In genomic region chr2:58094818-58095217, GRCm38 (mm10) we compare ENCODE assay signal across 23 mouse cellular contexts. TPM values are rescaled to one million over a fixed set of nuclear protein-coding genes. Genes with fewer than 3 reads are reported as not detected.
"Had no signal": no experiment of that assay in that cellular context is flagged by ENCODE, and none has a peak within 500 bp of the region (broad histone marks: within the 10 kb centered on the region; RNA-seq: fewer than 3 reads in every experiment).

No protein-coding gene starts in this region.

- H3K27me3 ChIP-seq: limb, embryonic 13.5 days; liver, embryonic 12.5 days; liver, embryonic 15.5 days; lung, embryonic 15.5 days; neural tube, embryonic 12.5 days; neural tube, embryonic 15.5 days; stomach, embryonic 15.5 days had no signal

- H3K36me3 ChIP-seq: limb, embryonic 13.5 days; liver, embryonic 12.5 days; liver, embryonic 15.5 days; lung, embryonic 15.5 days; neural tube, embryonic 12.5 days; neural tube, embryonic 15.5 days; stomach, embryonic 15.5 days had no signal

- H3K27ac ChIP-seq: kidney, postnatal 0 days; limb, embryonic 13.5 days; liver, embryonic 12.5 days; liver, embryonic 15.5 days; lung, embryonic 15.5 days; neural tube, embryonic 12.5 days; neural tube, embryonic 15.5 days; stomach, embryonic 15.5 days had no signal

- ATAC-seq: liver, embryonic 12.5 days had no signal

- H3K4me3 ChIP-seq: limb, embryonic 13.5 days; liver, embryonic 12.5 days; liver, embryonic 15.5 days; lung, embryonic 15.5 days; neural tube, embryonic 12.5 days; neural tube, embryonic 15.5 days; stomach, embryonic 15.5 days had no signal

- H3K4me1 ChIP-seq: limb, embryonic 13.5 days; liver, embryonic 12.5 days; liver, embryonic 15.5 days; lung, embryonic 15.5 days; neural tube, embryonic 12.5 days; neural tube, embryonic 15.5 days; stomach, embryonic 15.5 days had no signal

- H3K4me2 ChIP-seq: limb, embryonic 13.5 days; liver, embryonic 12.5 days; liver, embryonic 15.5 days; lung, embryonic 15.5 days; midbrain, embryonic 11.5 days; neural tube, embryonic 12.5 days; neural tube, embryonic 15.5 days; stomach, embryonic 15.5 days had no signal

- H3K9me3 ChIP-seq: limb, embryonic 13.5 days; liver, embryonic 12.5 days; liver, embryonic 15.5 days; lung, embryonic 15.5 days; neural tube, embryonic 12.5 days; neural tube, embryonic 15.5 days; stomach, embryonic 15.5 days had no signal

- DNase-seq: kidney, postnatal 4 days; left cerebral cortex, postnatal 4 days; liver; lung, adult 18-20 months; lung, postnatal 10 days; lung, postnatal 36 days; midbrain, embryonic 14.5 days; retina, postnatal 1 day; right cerebral cortex, postnatal 25 days; spleen, adult 18-20 months; thymus, postnatal 25 days had no signal

- H3K9ac ChIP-seq: limb, embryonic 13.5 days; liver, embryonic 12.5 days; liver, embryonic 15.5 days; lung, embryonic 15.5 days; neural tube, embryonic 12.5 days; neural tube, embryonic 15.5 days; stomach, embryonic 15.5 days had no signal

RNA-seq across cellular contexts. Expression of gene Ermn, which starts 42.2 kb away (rescaled TPM):
- total RNA-seq: megakaryocyte-erythroid progenitor cell, adult 5-6 weeks had no signal
- polyA plus RNA-seq: kidney, embryonic 14.5 days; kidney, postnatal 0 days; limb, embryonic 13.5 days; liver, embryonic 12.5 days; liver, embryonic 15.5 days; lung, embryonic 15.5 days; stomach, embryonic 15.5 days; urinary bladder, adult 2 months had no signal
